Mouse (Mus musculus): ENCODE results near the gene Gpr171.

DNA sequence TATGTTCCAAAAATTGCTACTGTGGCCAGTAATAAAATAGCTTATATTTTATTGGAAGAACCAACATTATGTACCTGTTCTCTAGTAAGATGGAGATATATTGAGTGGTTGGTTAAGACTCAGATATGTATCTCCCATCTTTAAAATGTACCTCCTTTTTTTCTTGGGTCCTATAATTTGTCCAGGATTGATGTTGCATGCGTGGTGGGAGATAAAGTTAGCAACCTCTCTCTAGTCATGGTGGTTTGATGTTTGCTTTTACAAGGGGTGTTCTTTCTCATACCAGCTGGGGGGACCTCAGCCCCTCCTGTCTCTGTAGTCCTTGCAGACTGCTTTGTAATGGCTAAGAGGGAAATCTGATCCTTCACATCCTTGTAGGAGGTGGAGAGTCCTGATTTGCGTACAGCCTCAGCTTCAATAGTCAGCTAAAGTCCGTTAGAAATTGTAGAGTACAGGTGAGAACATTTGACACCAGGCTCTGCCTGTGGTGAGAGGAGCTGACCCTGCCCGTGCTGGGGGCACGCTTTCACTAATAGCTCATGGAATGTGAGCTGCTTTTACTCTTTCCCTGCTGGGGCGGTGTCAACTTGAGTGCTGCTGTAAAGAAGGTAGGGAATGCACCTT, 21.2 kb downstream of the Gpr171 start:
- TF ChIP-seq CTCF (IDR thresholded peaks at IDR 0.05; ENCODE audit: control insufficient read depth, insufficient read depth, low read length) (no peak), POLR2A (IDR thresholded peaks at IDR 0.05; ENCODE audit: borderline replicate concordance, control insufficient read depth, low read depth, low read length) (no peak)

Data from bone marrow, adult 2 months (tissue).